Mouse (Mus musculus) intestine, embryonic 16.5 days (tissue): ENCODE results near the gene Ramac. TPM values are rescaled to one million over a fixed set of nuclear protein-coding genes. Genes with fewer than 3 reads are reported as not detected.
A peak's percentile ranks its signal among the peaks of the same experiment; 100 is the strongest.

ENCODE experiments used
- ATAC-seq: fragments of 200-750 bp; cut with Nextera tagmentation; 2 replicates; pipeline ENCODE4 v1.8.0; 2017; ENCODE audit warnings: moderate TSS enrichment, moderate library complexity
- H3K27ac ChIP-seq: fragments of 300-500 bp; sonication (generic); 2 replicates; pipeline ENCODE4 v1.5.1; 2014; ENCODE audit warnings: mild to moderate bottlenecking, low read length
- H3K27me3 ChIP-seq: fragments of 300-500 bp; sonication (generic); replicated peaks from 2 replicates; pipeline ENCODE4 v1.6.1; 2014; ENCODE audit warnings: low read length, control low read depth, mixed read lengths; ENCODE audit not compliant: control insufficient read depth, insufficient read depth
- H3K36me3 ChIP-seq: fragments of 300-500 bp; sonication (generic); 2 replicates; pipeline ENCODE4 v1.6.1; 2014; ENCODE audit warnings: low read length, control low read depth; ENCODE audit not compliant: control insufficient read depth, insufficient read depth
- H3K4me1 ChIP-seq: fragments of 300-500 bp; sonication (generic); 2 replicates; pipeline ENCODE4 v1.6.1; 2014; ENCODE audit warnings: low read length, control low read depth, mixed read lengths; ENCODE audit not compliant: control insufficient read depth, insufficient read depth
- H3K4me2 ChIP-seq: fragments of 300-500 bp; sonication (generic); 2 replicates; pipeline ENCODE4 v1.6.1; 2014; ENCODE audit warnings: low read depth, low read length, control low read depth
- H3K4me3 ChIP-seq: fragments of 300-500 bp; sonication (generic); 2 replicates; pipeline ENCODE4 v1.5.1; 2014; ENCODE audit warnings: mild to moderate bottlenecking, low read length
- H3K9ac ChIP-seq: fragments of 300-500 bp; sonication (generic); 2 replicates; pipeline ENCODE4 v1.6.1; 2014; ENCODE audit warnings: low read depth, low read length
- H3K9me3 ChIP-seq: fragments of 300-500 bp; sonication (generic); 2 replicates; pipeline ENCODE4 v1.6.1; 2016; ENCODE audit warnings: low read length, control low read depth; ENCODE audit not compliant: control insufficient read depth
- whole genome bisulfite sequencing: fragments of 180-500 bp; shearing (Covaris S2); extraction: QIAGEN DNeasy Blood & Tissue Kit; methylation state at CpG from one replicate; pipeline ENCODE4 v1.1.7; 2014; 5-methylcytosine and 5-hydroxymethylcytosine counted together
- polyA plus RNA-seq: library from polyadenylated mRNA; unstranded; fragments of >200 nt; fragmentation: Nextera tagmentation; extraction: Ambion mirVana; gene quantifications from 2 replicates; pipeline ENCODE4 v1.2.1, GENCODE M21; 2015

Gene Ramac
- polyA plus RNA-seq, 1 experiment from 2014 or later = 135 TPM

- no peaks in the 10 kb centered on the region for H3K36me3 ChIP-seq
- no peak for ATAC-seq
- no peaks in the 10 kb centered on the region for H3K27me3 ChIP-seq
- H3K4me1 ChIP-seq = no peaks in the 10 kb centered on the region
- H3K4me2 ChIP-seq = no peak overlapping the region
- WGBS = 80% methylated on average over 6 of the region's 6 CpGs
- H3K9me3 ChIP-seq = no peaks in the 10 kb centered on the region
- H3K4me3 ChIP-seq = no peak overlapping the region
- H3K27ac ChIP-seq = no peak overlapping the region
- no peak overlapping the region for H3K9ac ChIP-seq
Measured at GRCm38 (mm10) chr7:81731181-81731651, 31.5 kb upstream of the Ramac start.

GRCm38 (mm10) chr7:81732183-81733089 lies 30.3 kb upstream of the Ramac start:
- H3K27me3 ChIP-seq = no peaks in the 10 kb centered on the region
- 81% methylated on average over 12 of the region's 12 CpGs for WGBS
- H3K9ac ChIP-seq = no peak overlapping the region
- no peak overlapping the region for H3K27ac ChIP-seq
- no peak overlapping the region for H3K4me2 ChIP-seq
- H3K9me3 ChIP-seq = no peaks in the 10 kb centered on the region
- H3K4me1 ChIP-seq = no peaks in the 10 kb centered on the region
- H3K36me3 ChIP-seq = no peaks in the 10 kb centered on the region
- H3K4me3 ChIP-seq = no peak overlapping the region
- no peak for ATAC-seq

- H3K9me3 ChIP-seq = no peaks in the 10 kb centered on the region
- no peak overlapping the region for H3K4me3 ChIP-seq
- ATAC-seq = no peak; the same call in 1 of the 2 replicates
- no peaks in the 10 kb centered on the region for H3K27me3 ChIP-seq
- H3K36me3 ChIP-seq = no peaks in the 10 kb centered on the region
- WGBS = 58% methylated on average over 9 of the region's 9 CpGs
- no peak overlapping the region for H3K4me2 ChIP-seq
- no peak overlapping the region for H3K9ac ChIP-seq
- no peaks in the 10 kb centered on the region for H3K4me1 ChIP-seq
- H3K27ac ChIP-seq = no peak overlapping the region
Measured at GRCm38 (mm10) chr7:81735300-81736048, 27.3 kb upstream of the Ramac start.

- ATAC-seq = peak; percentile 86
- no peak overlapping the region for H3K9ac ChIP-seq
- H3K27me3 ChIP-seq = no peaks in the 10 kb centered on the region
- H3K27ac ChIP-seq = peak overlapping the region; percentile 58
- no peak overlapping the region for H3K4me3 ChIP-seq
- no peak overlapping the region; the same call in 1 of the 2 replicates for H3K4me2 ChIP-seq
- H3K9me3 ChIP-seq = no peaks in the 10 kb centered on the region
- H3K4me1 ChIP-seq = no peaks in the 10 kb centered on the region
- WGBS = 55% methylated on average over 8 of the region's 8 CpGs
- H3K36me3 ChIP-seq = no peaks in the 10 kb centered on the region
Measured at GRCm38 (mm10) chr7:81738720-81739385, 23.9 kb upstream of the Ramac start.

GRCm38 (mm10) chr7:81740010-81740409 lies 22.7 kb upstream of the Ramac start:
- WGBS = 82% methylated on average over 7 of the region's 7 CpGs
- peak overlapping the region; percentile 32 for H3K4me2 ChIP-seq
- no peak for ATAC-seq

GRCm38 (mm10) chr7:81744145-81744544 lies 18.6 kb upstream of the Ramac start:
- Histone ChIP-seq H3K36me3 (no peaks in the 10 kb centered on the region), H3K4me3 (no peak overlapping the region), H3K27ac (no peak overlapping the region), H3K27me3 (no peaks in the 10 kb centered on the region), H3K9ac (no peak overlapping the region), H3K4me1 (no peaks in the 10 kb centered on the region), H3K9me3 (no peaks in the 10 kb centered on the region), H3K4me2 (no peak overlapping the region)
- 69% methylated on average over 4 of the region's 4 CpGs for whole genome bisulfite sequencing
- 0 out of 2 replicates have a peak, but pooled peaks have one; percentile 64 for ATAC-seq

More at GRCm38 (mm10) chr7:81740010-81740409, 22.7 kb upstream of the Ramac start:
- H3K9me3 ChIP-seq = no peaks in the 10 kb centered on the region
- no peak overlapping the region for H3K9ac ChIP-seq
- no peak overlapping the region for H3K4me3 ChIP-seq
- no peaks in the 10 kb centered on the region for H3K36me3 ChIP-seq
- no peaks in the 10 kb centered on the region for H3K27me3 ChIP-seq
- H3K27ac ChIP-seq = no peak overlapping the region
- H3K4me1 ChIP-seq = no peaks in the 10 kb centered on the region

GRCm38 (mm10) chr7:81747956-81748355 lies 14.8 kb upstream of the Ramac start:
- 81% methylated on average over 3 of the region's 3 CpGs for WGBS
- Histone ChIP-seq H3K4me3 (no peak overlapping the region), H3K9me3 (no peaks in the 10 kb centered on the region), H3K4me2 (no peak overlapping the region), H3K4me1 (no peaks in the 10 kb centered on the region), H3K36me3 (no peaks in the 10 kb centered on the region), H3K27me3 (no peaks in the 10 kb centered on the region), H3K9ac (no peak overlapping the region), H3K27ac (no peak overlapping the region)
- no peak for ATAC-seq

- H3K27me3 ChIP-seq = no peaks in the 10 kb centered on the region
Measured at GRCm38 (mm10) chr7:81763110-81763845, 553 bp downstream of the Ramac start.

More at GRCm38 (mm10) chr7:81763110-81763845, 553 bp downstream of the Ramac start:
- no peaks in the 10 kb centered on the region for H3K36me3 ChIP-seq
- peak overlapping the region; percentile 95 for H3K4me3 ChIP-seq
- H3K27ac ChIP-seq = peak overlapping the region; percentile 86
- no peaks in the 10 kb centered on the region for H3K9me3 ChIP-seq
- peaks cover 10% of the 10 kb centered on the region for H3K4me1 ChIP-seq
- peak overlapping the region; percentile 91 for H3K9ac ChIP-seq
- peak overlapping the region; percentile 78 for H3K4me2 ChIP-seq
- 2% methylated on average over 60 of the region's 60 CpGs for WGBS
- peak; percentile 80 for ATAC-seq
